Mouse (Mus musculus) CH12.LX (cell line): ENCODE results near the gene Rbm48. TPM values are rescaled to one million over a fixed set of nuclear protein-coding genes. Genes with fewer than 3 reads are reported as not detected.

ENCODE experiments used
- DNase-seq: peaks from one replicate; pipeline ENCODE4 v3.0.0-alpha.2; 2013; ENCODE audit errors: extremely low read depth
- H3K27ac ChIP-seq: 2 replicates; pipeline ENCODE4 v1.5.1; 2012; ENCODE audit warnings: low read depth, mild to moderate bottlenecking, control low read depth, moderate library complexity; ENCODE audit not compliant: insufficient read depth
- H3K27me3 ChIP-seq: replicated peaks from 2 replicates; pipeline ENCODE3; 2012; ENCODE audit warnings: inconsistent platforms
- H3K36me3 ChIP-seq, 2 experiments: replicated peaks in 1 of 2; 2 replicates each; pipeline versions ENCODE3 to v1.6.1; 2012; ENCODE audit warnings: inconsistent platforms in 1 of 2, low read length in 1 of 2, mild to moderate bottlenecking in 1 of 2, mixed read lengths in 1 of 2, moderate library complexity in 1 of 2; ENCODE audit not compliant: control insufficient read depth in 1 of 2, insufficient read depth in 1 of 2
- H3K4me1 ChIP-seq, 2 experiments: 2 replicates each; pipeline ENCODE4 v1.6.1; 2012; ENCODE audit warnings: inconsistent platforms in 1 of 2, moderate library complexity in 1 of 2; ENCODE audit not compliant: insufficient read depth in 2 of 2, control insufficient read depth in 1 of 2
- H3K4me2 ChIP-seq: 2 replicates; pipeline ENCODE4 v1.6.1; 2012; ENCODE audit warnings: low read depth, mild to moderate bottlenecking, control low read depth; ENCODE audit not compliant: poor library complexity, insufficient read depth, severe bottlenecking
- H3K4me3 ChIP-seq, 3 experiments: fragments of 150-350 bp in 1 of 3; sonication (generic) in 1 of 3; replicated peaks in 1 of 3; 2 replicates each; pipeline versions ENCODE3 to v1.5.1; 2011 to 2012; ENCODE audit warnings: low read depth in 2 of 3, low read length in 2 of 3, mild to moderate bottlenecking in 2 of 3, moderate library complexity in 2 of 3, control low read depth in 1 of 3, improper control_type of control experiment in 1 of 3, inconsistent platforms in 1 of 3, mixed read lengths in 1 of 3; ENCODE audit not compliant: poor library complexity in 1 of 3
- H3K79me2 ChIP-seq: replicated peaks from 2 replicates; pipeline ENCODE4 v1.6.1; 2012; ENCODE audit warnings: mild to moderate bottlenecking, moderate library complexity; ENCODE audit not compliant: control insufficient read depth, poor library complexity, insufficient read depth, severe bottlenecking; ENCODE audit errors: extremely low read depth
- H3K9ac ChIP-seq: 2 replicates; pipeline ENCODE4 v1.6.1; 2012; ENCODE audit warnings: low read depth, mild to moderate bottlenecking, control low read depth, moderate library complexity; ENCODE audit not compliant: insufficient read depth
- H3K9me3 ChIP-seq: replicated peaks from 2 replicates; pipeline ENCODE3; 2012; ENCODE audit warnings: low read length, inconsistent platforms, mixed read lengths
- BHLHE40 ChIP-seq: IDR thresholded peaks from 2 replicates; pipeline ENCODE4 v1.6.1; 2011; ENCODE audit warnings: mild to moderate bottlenecking, low read depth, low read length, improper control_type of control experiment
- CHD1 ChIP-seq: IDR thresholded peaks from 2 replicates; pipeline ENCODE4 v1.6.1; 2012; ENCODE audit warnings: low read depth, low read length, improper control_type of control experiment, inconsistent platforms
- CHD2 ChIP-seq: IDR thresholded peaks from 2 replicates; pipeline ENCODE4 v1.6.1; 2011; ENCODE audit warnings: low read length, improper control_type of control experiment
- CTCF ChIP-seq, 2 experiments: IDR thresholded peaks in 1 of 2; conservative IDR thresholded peaks in 1 of 2; 2 replicates each; pipeline ENCODE4 v1.5.1; 2011 to 2012; ENCODE audit warnings: low read depth in 2 of 2, low read length in 2 of 2, improper control_type of control experiment in 1 of 2, inconsistent platforms in 1 of 2, mild to moderate bottlenecking in 1 of 2, moderate library complexity in 1 of 2
- E2F4 ChIP-seq: IDR thresholded peaks from 2 replicates; pipeline ENCODE4 v1.6.1; 2011; ENCODE audit warnings: low read depth, low read length, improper control_type of control experiment; ENCODE audit not compliant: insufficient replicate concordance
- HCFC1 ChIP-seq: IDR thresholded peaks from 2 replicates; pipeline ENCODE4 v1.6.1; 2012; ENCODE audit warnings: low read depth, mild to moderate bottlenecking, inconsistent platforms, low read length, improper control_type of control experiment
- IRF4 ChIP-seq: IDR thresholded peaks from 2 replicates; pipeline ENCODE4 v1.6.1; 2014; ENCODE audit warnings: low read depth, mild to moderate bottlenecking, inconsistent platforms, low read length, improper control_type of control experiment
- KAT2A ChIP-seq: IDR thresholded peaks from 2 replicates; pipeline ENCODE4 v1.6.1; 2012; ENCODE audit warnings: low read length, improper control_type of control experiment, inconsistent platforms; ENCODE audit not compliant: insufficient replicate concordance
- MAFK ChIP-seq: IDR thresholded peaks from 2 replicates; pipeline ENCODE4 v1.6.1; 2011; ENCODE audit warnings: low read length, improper control_type of control experiment; ENCODE audit not compliant: insufficient replicate concordance
- MAX ChIP-seq: IDR thresholded peaks from 2 replicates; pipeline ENCODE4 v1.6.1; 2011; ENCODE audit warnings: low read length, improper control_type of control experiment
- MAZ ChIP-seq: IDR thresholded peaks from 2 replicates; pipeline ENCODE4 v1.6.1; 2012; ENCODE audit warnings: low read depth, mild to moderate bottlenecking, inconsistent platforms, low read length, improper control_type of control experiment, moderate library complexity
- MEF2A ChIP-seq: IDR thresholded peaks from 2 replicates; pipeline ENCODE4 v1.6.1; 2014; ENCODE audit warnings: low read depth, mild to moderate bottlenecking, inconsistent platforms, low read length, improper control_type of control experiment, borderline replicate concordance
- NELFE ChIP-seq: IDR thresholded peaks from 2 replicates; pipeline ENCODE4 v1.6.1; 2011; ENCODE audit warnings: low read depth, low read length, improper control_type of control experiment
- PAX5 ChIP-seq: IDR thresholded peaks from 2 replicates; pipeline ENCODE4 v1.6.1; 2012; ENCODE audit warnings: low read length, inconsistent platforms, mixed read lengths
- POLR2AphosphoS2 ChIP-seq: IDR thresholded peaks from 2 replicates; pipeline ENCODE4 v1.6.1; 2011; ENCODE audit warnings: low read depth, low read length, improper control_type of control experiment
- RAD21 ChIP-seq: IDR thresholded peaks from 2 replicates; pipeline ENCODE4 v1.6.1; 2011; ENCODE audit warnings: low read depth, mild to moderate bottlenecking, low read length, improper control_type of control experiment, moderate library complexity
- SIN3A ChIP-seq: IDR thresholded peaks from 2 replicates; pipeline ENCODE4 v1.6.1; 2012; ENCODE audit warnings: low read length, improper control_type of control experiment, inconsistent platforms
- SMC3 ChIP-seq: IDR thresholded peaks from 2 replicates; pipeline ENCODE4 v1.6.1; 2011; ENCODE audit warnings: low read depth, low read length, improper control_type of control experiment
- UBTF ChIP-seq: IDR thresholded peaks from 2 replicates; pipeline ENCODE4 v1.6.1; 2012; ENCODE audit warnings: low read depth, mild to moderate bottlenecking, inconsistent platforms, low read length, improper control_type of control experiment, moderate library complexity
- USF1 ChIP-seq: IDR thresholded peaks from 2 replicates; pipeline ENCODE4 v1.6.1; 2014; ENCODE audit warnings: low read depth, mild to moderate bottlenecking, inconsistent platforms, low read length, improper control_type of control experiment
- ZC3H11A ChIP-seq: IDR thresholded peaks from 2 replicates; pipeline ENCODE4 v1.6.1; 2012; ENCODE audit warnings: low read depth, mild to moderate bottlenecking, inconsistent platforms, low read length, improper control_type of control experiment
- ZMIZ1 ChIP-seq: IDR thresholded peaks from 2 replicates; pipeline ENCODE4 v1.6.1; 2012; ENCODE audit warnings: low read depth, mild to moderate bottlenecking, inconsistent platforms, low read length, improper control_type of control experiment
- ZNF384 ChIP-seq: IDR thresholded peaks from 2 replicates; pipeline ENCODE4 v1.6.1; 2012; ENCODE audit warnings: low read depth, low read length, improper control_type of control experiment, inconsistent platforms
- dilution Hi-C: fragments of 300-500 bp; cut with MboI; formaldehyde crosslinking; loops from 2 replicates; pipeline ENCODE4 v1.14.3; 2020; ENCODE audit warnings: low sequenced_read_pairs; ENCODE audit not compliant: extremely low pct_unique_long_range_greater_than_20kb, extremely low pct_ligation_motif_present
- in situ Hi-C: fragments of 300-500 bp; cut with MboI; formaldehyde crosslinking; loops from 3 replicates; pipeline ENCODE4 v1.14.3; 2019; ENCODE audit warnings: low sequenced_read_pairs, low pct_ligation_motif_present, low pct_unique_long_range_greater_than_20kb, mixed read lengths
- polyA plus RNA-seq: library from polyadenylated mRNA; unstranded; fragments of >175 nt; gene quantifications from 2 replicates; pipeline ENCODE4 v1.2.1, GENCODE M21; 2012; ENCODE audit warnings: low read depth; ENCODE audit not compliant: insufficient read length
- total RNA-seq, 2 experiments: library from RNA; depleted of rRNA; stranded (reverse); fragments of 300-350 nt in 1 of 2; fragments of >200 nt in 1 of 2; gene quantifications; 2 replicates each; pipeline ENCODE4 v1.2.3; 2012 to 2014

Gene Rbm48
- total and polyA plus RNA-seq, 3 experiments: 8.7 to 15.9 (median 14.2) TPM

DNA sequence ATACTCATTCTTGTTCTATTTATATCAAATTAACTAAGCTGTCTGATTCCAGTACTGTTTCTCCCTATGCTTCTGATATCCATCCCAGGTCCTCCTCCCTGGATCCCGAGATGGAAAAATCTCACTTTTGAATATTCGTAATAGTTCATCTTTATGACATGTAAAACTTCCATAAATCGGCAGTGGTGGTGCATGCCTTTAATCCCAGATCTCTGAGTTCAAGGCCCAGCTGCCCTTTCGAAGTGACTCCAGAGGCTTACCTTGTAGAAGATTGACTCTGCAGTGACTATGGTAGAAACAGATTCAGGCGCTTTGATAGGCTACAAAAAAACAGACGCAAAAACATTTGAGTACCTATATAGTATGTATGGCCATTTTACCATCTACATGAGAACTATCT is 48.2 kb upstream of the Rbm48 start:
- H3K27me3 ChIP-seq: no peaks in the 10 kb centered on the region
- no peak overlapping the region for H3K4me2 ChIP-seq
- DNase-seq: no peak
- H3K4me3 ChIP-seq: no peak overlapping the region
- H3K4me1 ChIP-seq: peaks cover 0 to 22% of the 10 kb centered on the region in 2 experiments; a peak in 2 of 4 replicates
- in situ Hi-C loops (loop anchor here (10.0 to 25.0 kb wide), 2 partner anchors 160 to 543 kb away; partner anchors contain the start of genes Ankib1, Krit1 and Mterf1b), dilution Hi-C loops (no loop called here)
- no peak overlapping the region for H3K27ac ChIP-seq
- no peaks in the 10 kb centered on the region for H3K9me3 ChIP-seq
- H3K36me3 ChIP-seq: peaks cover 35 to 50% of the 10 kb centered on the region in 2 experiments
- no peak overlapping the region for H3K9ac ChIP-seq
- H3K79me2 ChIP-seq: peaks cover 17% of the 10 kb centered on the region
- TF ChIP-seq IRF4: no peak
- no peak for TF ChIP-seq E2F4

DNA sequence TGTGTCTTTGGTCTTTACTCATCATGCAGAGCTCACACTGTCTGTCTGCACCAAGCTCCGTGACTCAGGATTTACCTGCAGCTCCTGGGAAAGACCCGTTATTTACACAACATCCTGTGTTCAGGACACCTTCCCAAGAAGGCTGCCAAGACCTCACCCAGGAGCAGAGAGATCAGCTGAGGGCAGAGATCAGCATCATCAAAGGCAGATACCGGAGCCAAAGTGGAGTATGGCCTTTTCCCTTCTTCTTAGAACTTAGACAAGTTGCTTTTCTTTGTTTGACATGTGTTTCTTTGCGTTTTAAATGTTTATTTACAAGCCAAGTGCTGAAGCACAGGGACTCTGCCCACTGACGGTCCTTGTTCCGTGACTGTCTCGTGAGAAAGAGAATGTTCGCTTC is 38.9 kb upstream of the Rbm48 start:
- dilution Hi-C loops: no loop called here

DNA sequence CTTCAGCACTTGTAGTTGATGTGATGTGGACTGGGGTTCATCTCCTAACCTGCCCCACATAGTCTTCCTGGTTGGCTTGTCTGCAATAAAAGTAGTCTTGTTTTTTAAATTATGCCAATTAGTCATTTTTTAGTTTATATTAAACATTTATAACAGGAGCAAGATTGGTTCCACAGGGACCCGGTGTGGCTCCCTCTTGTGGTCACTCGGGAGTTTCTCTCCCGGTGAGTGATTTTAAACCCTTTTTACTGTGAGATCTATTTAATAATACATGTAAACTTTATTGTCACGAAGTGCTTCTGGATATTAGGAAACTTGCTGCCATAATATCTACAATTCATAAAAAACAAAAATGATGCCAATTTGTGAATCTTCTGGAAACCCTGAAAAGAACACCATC is 37.6 kb upstream of the Rbm48 start:
- Histone ChIP-seq H3K4me3 (no peak overlapping the region), H3K36me3 (peaks cover 16 to 57% of the 10 kb centered on the region in 2 experiments), H3K4me2 (no peak overlapping the region), H3K9me3 (no peaks in the 10 kb centered on the region), H3K4me1 (peaks cover 0 to 3% of the 10 kb centered on the region in 2 experiments; a peak in 1 of 4 replicates), H3K27ac (no peak overlapping the region), H3K79me2 (no peaks in the 10 kb centered on the region), H3K9ac (no peak overlapping the region), H3K27me3 (no peaks in the 10 kb centered on the region)
- dilution Hi-C loops: no loop called here
- in situ Hi-C loops: loop anchor here (25.0 kb wide), 1 partner anchor 553 kb away; the partner anchor contains the start of gene Mterf1b
- TF ChIP-seq RAD21: peak; percentile 21
- TF ChIP-seq ZMIZ1: no peak
- no peak for TF ChIP-seq E2F4
- no peak for TF ChIP-seq KAT2A
- TF ChIP-seq POLR2AphosphoS2: no peak
- TF ChIP-seq CTCF (conservative IDR thresholded peaks at IDR 0.05 in 1 of 2, IDR thresholded peaks at IDR 0.05 in 1 of 2; ENCODE audit: low read depth in 2 of 2, low read length in 2 of 2): peak; percentile 23 to 62; a peak in 2 of 4 replicates
- peak; percentile 54 for TF ChIP-seq SMC3
- TF ChIP-seq BHLHE40: no peak
- no peak for TF ChIP-seq NELFE
- TF ChIP-seq MEF2A: no peak
- peak; percentile 6 for DNase-seq

More for the DNA sequence above, 38.9 kb upstream of the Rbm48 start:
- Histone ChIP-seq H3K9ac (no peak overlapping the region), H3K79me2 (no peaks in the 10 kb centered on the region), H3K4me3 (no peak overlapping the region), H3K4me1 (peaks cover 0 to 3% of the 10 kb centered on the region in 2 experiments; a peak in 1 of 4 replicates), H3K36me3 (peaks cover 18 to 53% of the 10 kb centered on the region in 2 experiments), H3K27ac (no peak overlapping the region), H3K4me2 (no peak overlapping the region), H3K9me3 (no peaks in the 10 kb centered on the region), H3K27me3 (no peaks in the 10 kb centered on the region)
- no peak for DNase-seq
- TF ChIP-seq IRF4: no peak
- no peak for TF ChIP-seq MAFK
- TF ChIP-seq MAZ: no peak
- TF ChIP-seq RAD21: no peak
- TF ChIP-seq CHD2: no peak
- TF ChIP-seq USF1: no peak
- no peak for TF ChIP-seq MEF2A
- no peak for TF ChIP-seq SMC3
- no peak for TF ChIP-seq SIN3A
- no peak for TF ChIP-seq ZMIZ1
- no peak for TF ChIP-seq UBTF
- no peak for TF ChIP-seq CHD1
- TF ChIP-seq MAX: no peak
- no peak for TF ChIP-seq HCFC1
- no peak for TF ChIP-seq ZC3H11A
- no peak for TF ChIP-seq PAX5
- no peak for TF ChIP-seq ZNF384
- in situ Hi-C loops: loop anchor here (25.0 kb wide), 1 partner anchor 552 kb away; the partner anchor contains the start of gene Mterf1b
